Mouse (Mus musculus) stomach, postnatal 0 days (tissue): ENCODE data around the gene Spint1.

ENCODE experiments used
- CTCF ChIP-seq: IDR thresholded peaks from 2 replicates; pipeline ENCODE4 v1.5.1; 2016; ENCODE audit warnings: antibody characterized with exemption, low read depth, mild to moderate bottlenecking, moderate library complexity
- EP300 ChIP-seq: optimal IDR thresholded peaks from 2 replicates; pipeline ENCODE3; 2016; ENCODE audit warnings: antibody characterized with exemption

DNA sequence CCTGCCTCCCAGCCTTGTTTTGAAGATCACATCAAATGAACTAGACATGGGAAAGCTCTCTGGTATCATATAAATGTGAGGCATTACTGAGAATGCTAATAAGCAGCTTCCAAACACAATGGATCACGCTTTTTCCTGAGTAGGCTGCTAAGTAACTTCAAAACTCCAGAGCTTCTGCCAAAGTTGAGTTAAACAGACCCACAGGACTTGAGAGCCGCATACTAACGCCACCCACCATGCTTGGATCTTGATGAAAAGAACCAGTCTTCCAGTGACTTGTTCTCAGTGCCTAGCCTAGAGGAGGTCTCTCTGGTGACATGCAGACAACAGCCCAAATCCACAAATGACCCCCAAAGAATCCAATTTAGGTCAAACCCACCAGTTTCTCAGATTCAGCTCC, 38.2 kb upstream of the Spint1 start:
- TF ChIP-seq CTCF: no peak
- TF ChIP-seq EP300: no peak
